Mouse (Mus musculus) heart, embryonic 11.5 days (tissue): ENCODE results near the gene Agpat1. TPM values are rescaled to one million over a fixed set of nuclear protein-coding genes. Genes with fewer than 3 reads are reported as not detected.

Source experiments
- ATAC-seq: fragments of 200-750 bp; cut with Nextera tagmentation; replicated peaks from 2 replicates; pipeline ENCODE4 v1.8.0; 2017; ENCODE audit warnings: moderate library complexity; ENCODE audit not compliant: insufficient number of reproducible peaks, low FRiP score, low TSS enrichment
- H3K27ac ChIP-seq: fragments of 300-500 bp; sonication (generic); 2 replicates; pipeline ENCODE4 v1.5.1; 2014; ENCODE audit warnings: mild to moderate bottlenecking, low read depth, low read length
- H3K27me3 ChIP-seq: fragments of 300-500 bp; sonication (generic); 2 replicates; pipeline ENCODE4 v1.6.1; 2014; ENCODE audit warnings: mild to moderate bottlenecking, low read length, mixed read lengths; ENCODE audit not compliant: control insufficient read depth, insufficient read depth
- H3K36me3 ChIP-seq: fragments of 300-500 bp; sonication (generic); 2 replicates; pipeline ENCODE4 v1.6.1; 2014; ENCODE audit warnings: mild to moderate bottlenecking, low read length, moderate library complexity, mixed read lengths; ENCODE audit not compliant: control insufficient read depth, insufficient read depth
- H3K4me1 ChIP-seq: fragments of 300-500 bp; sonication (generic); 2 replicates; pipeline ENCODE4 v1.6.1; 2014; ENCODE audit warnings: low read length; ENCODE audit not compliant: control insufficient read depth, insufficient read depth
- H3K4me2 ChIP-seq: fragments of 300-500 bp; sonication (generic); 2 replicates; pipeline ENCODE4 v1.6.1; 2014; ENCODE audit warnings: mild to moderate bottlenecking, moderate library complexity
- H3K4me3 ChIP-seq: fragments of 300-500 bp; sonication (generic); 2 replicates; pipeline ENCODE4 v1.5.1; 2014; ENCODE audit warnings: low read depth, low read length
- H3K9ac ChIP-seq: fragments of 300-500 bp; sonication (generic); 2 replicates; pipeline ENCODE4 v1.6.1; 2014; ENCODE audit warnings: mild to moderate bottlenecking, low read depth, low read length, moderate library complexity
- H3K9me3 ChIP-seq: fragments of 300-500 bp; sonication (generic); replicated peaks from 2 replicates; pipeline ENCODE4 v1.6.1; 2016; ENCODE audit warnings: low read length; ENCODE audit not compliant: control insufficient read depth
- WGBS: fragments of 180-500 bp; shearing (Covaris S2); extraction: QIAGEN DNeasy Blood & Tissue Kit; methylation state at CpG from one replicate; pipeline ENCODE4 v1.1.7; 2014; ENCODE audit not compliant: insufficient replicate concordance; 5-methylcytosine and 5-hydroxymethylcytosine counted together
- polyA plus RNA-seq: library from polyadenylated mRNA; unstranded; fragments of >200 nt; fragmentation: Nextera tagmentation; extraction: Ambion mirVana; gene quantifications from 2 replicates; pipeline ENCODE4 v1.2.1, GENCODE M21; 2014

The Agpat1 gene
- polyA plus RNA-seq, 1 experiment from 2014 or later = 63.1 TPM

GRCm38 (mm10) chr17:34592581-34593549 lies 11.2 kb upstream of the Agpat1 start:
- Histone ChIP-seq H3K4me2 (peak overlapping the region; percentile 92), H3K27ac (peak overlapping the region; percentile 97), H3K9ac (peak overlapping the region; percentile 98), H3K9me3 (no peaks in the 10 kb centered on the region), H3K4me1 (peaks cover 63% of the 10 kb centered on the region), H3K27me3 (no peaks in the 10 kb centered on the region), H3K4me3 (peak overlapping the region; percentile 83), H3K36me3 (peaks cover 9% of the 10 kb centered on the region; the same call in 1 of the 2 replicates)
- no peak for ATAC-seq
- WGBS = 2% methylated on average over 32 of the region's 32 CpGs

- Histone ChIP-seq H3K27ac (peak overlapping the region; percentile 97; the same call in 1 of the 2 replicates), H3K4me1 (peaks cover 64% of the 10 kb centered on the region), H3K9ac (peak overlapping the region; percentile 98), H3K27me3 (no peaks in the 10 kb centered on the region), H3K4me2 (peak overlapping the region; percentile 92), H3K4me3 (peak overlapping the region; percentile 83), H3K9me3 (no peaks in the 10 kb centered on the region), H3K36me3 (peaks cover 9% of the 10 kb centered on the region; the same call in 1 of the 2 replicates)
- no peak for ATAC-seq
- WGBS = 65% methylated on average over 34 of the region's 34 CpGs
Measured at GRCm38 (mm10) chr17:34593752-34594525, 10.1 kb upstream of the Agpat1 start.

- Histone ChIP-seq H3K4me1 (peaks cover 47% of the 10 kb centered on the region), H3K9me3 (no peaks in the 10 kb centered on the region), H3K4me3 (no peak overlapping the region), H3K36me3 (peaks cover 15% of the 10 kb centered on the region), H3K4me2 (no peak overlapping the region), H3K27me3 (no peaks in the 10 kb centered on the region), H3K27ac (no peak overlapping the region), H3K9ac (no peak overlapping the region)
- no peak for ATAC-seq
- WGBS = 70% methylated on average over 8 of the region's 8 CpGs
Measured at GRCm38 (mm10) chr17:34596098-34596497, 8.0 kb upstream of the Agpat1 start.

- H3K4me1 ChIP-seq = peaks cover 48% of the 10 kb centered on the region
- no peaks in the 10 kb centered on the region for H3K9me3 ChIP-seq
- WGBS = 20% methylated on average over 6 of the region's 6 CpGs
- no peaks in the 10 kb centered on the region for H3K27me3 ChIP-seq
- no peak within 1 kb of the TSS for H3K27ac ChIP-seq
- peaks cover 15% of the 10 kb centered on the region for H3K36me3 ChIP-seq
- H3K4me3 ChIP-seq = no peak within 1 kb of the TSS
- peak within 1 kb of the TSS; percentile 34 for H3K4me2 ChIP-seq
- ATAC-seq = no peak
- peak within 1 kb of the TSS; percentile 56; the same call in 1 of the 2 replicates for H3K9ac ChIP-seq
Measured at GRCm38 (mm10) chr17:34597566-34598095, 6.4 kb upstream of the Agpat1 start, which contains the start of gene Ager. Ager (plus strand) TSS chr17:34597862.

GRCm38 (mm10) chr17:34599891-34600290 lies 4.2 kb upstream of the Agpat1 start:
- no peak for ATAC-seq
- H3K27me3 ChIP-seq = no peaks in the 10 kb centered on the region
- no peak overlapping the region for H3K4me3 ChIP-seq
- H3K4me2 ChIP-seq = no peak overlapping the region
- no peak overlapping the region for H3K9ac ChIP-seq
- peaks cover 11% of the 10 kb centered on the region for H3K36me3 ChIP-seq
- no peaks in the 10 kb centered on the region for H3K9me3 ChIP-seq
- WGBS = 76% methylated on average over 9 of the region's 9 CpGs
- peaks cover 34% of the 10 kb centered on the region for H3K4me1 ChIP-seq
- H3K27ac ChIP-seq = no peak overlapping the region

GRCm38 (mm10) chr17:34601796-34602195 lies 2.3 kb upstream of the Agpat1 start:
- WGBS = 82% methylated on average over 12 of the region's 12 CpGs
- Histone ChIP-seq H3K36me3 (peaks cover 6% of the 10 kb centered on the region), H3K9ac (no peak overlapping the region), H3K4me1 (peaks cover 39% of the 10 kb centered on the region), H3K4me2 (no peak overlapping the region; the same call in 1 of the 2 replicates), H3K27ac (no peak overlapping the region), H3K27me3 (no peaks in the 10 kb centered on the region), H3K4me3 (no peak overlapping the region), H3K9me3 (no peaks in the 10 kb centered on the region)
- no peak for ATAC-seq

GRCm38 (mm10) chr17:34603375-34604060 lies 544 bp upstream of the Agpat1 start, which contains the start of gene Rnf5:
Rnf5 (minus strand) TSS chr17:34603690.
- H3K4me1 ChIP-seq = peaks cover 34% of the 10 kb centered on the region
- under 1% methylated on average over 29 of the region's 30 CpGs for WGBS

More at GRCm38 (mm10) chr17:34603375-34604060, 544 bp upstream of the Agpat1 start, which contains the start of gene Rnf5:
- Histone ChIP-seq H3K4me3 (peak within 1 kb of the TSS; percentile 99), H3K27me3 (no peaks in the 10 kb centered on the region), H3K9me3 (no peaks in the 10 kb centered on the region), H3K9ac (peak within 1 kb of the TSS; percentile 86), H3K36me3 (peaks cover 6% of the 10 kb centered on the region), H3K4me2 (peak within 1 kb of the TSS; percentile 99), H3K27ac (peak within 1 kb of the TSS; percentile 91)
- peak; percentile 90 for ATAC-seq
